Mouse (Mus musculus) myocyte (in vitro differentiated cells): ENCODE results near the gene Celf2.

ENCODE experiments used
- MAX ChIP-seq: IDR thresholded peaks from one replicate; pipeline ENCODE4 v1.6.1; 2011; ENCODE audit warnings: low read depth, mild to moderate bottlenecking, control low read depth
- MYOD1 ChIP-seq, 3 experiments: IDR thresholded peaks; one replicate each; pipeline ENCODE4 v1.6.1; 2011; ENCODE audit warnings: control low read depth in 2 of 3, low read depth in 2 of 3, mild to moderate bottlenecking in 2 of 3, moderate library complexity in 1 of 3; ENCODE audit not compliant: insufficient read length in 2 of 3, control insufficient read depth in 1 of 3
- POLR2A ChIP-seq: IDR thresholded peaks from one replicate; pipeline ENCODE4 v1.6.1; 2011; ENCODE audit warnings: low read depth, mild to moderate bottlenecking, control low read depth, moderate library complexity; ENCODE audit not compliant: insufficient read length
- POLR2AphosphoS2 ChIP-seq: IDR thresholded peaks from one replicate; pipeline ENCODE4 v1.6.1; 2011; ENCODE audit warnings: low read depth, control low read depth; ENCODE audit not compliant: insufficient read length
- SRF ChIP-seq: IDR thresholded peaks from one replicate; pipeline ENCODE4 v1.6.1; 2011; ENCODE audit warnings: low read depth; ENCODE audit not compliant: control insufficient read depth, insufficient read length
- TCF3 ChIP-seq: IDR thresholded peaks from one replicate; pipeline ENCODE4 v1.6.1; 2011; ENCODE audit warnings: low read depth, control low read depth; ENCODE audit not compliant: insufficient read length
- USF1 ChIP-seq: IDR thresholded peaks from one replicate; pipeline ENCODE4 v1.6.1; 2011; ENCODE audit warnings: low read depth, mild to moderate bottlenecking, control low read depth, moderate library complexity

DNA sequence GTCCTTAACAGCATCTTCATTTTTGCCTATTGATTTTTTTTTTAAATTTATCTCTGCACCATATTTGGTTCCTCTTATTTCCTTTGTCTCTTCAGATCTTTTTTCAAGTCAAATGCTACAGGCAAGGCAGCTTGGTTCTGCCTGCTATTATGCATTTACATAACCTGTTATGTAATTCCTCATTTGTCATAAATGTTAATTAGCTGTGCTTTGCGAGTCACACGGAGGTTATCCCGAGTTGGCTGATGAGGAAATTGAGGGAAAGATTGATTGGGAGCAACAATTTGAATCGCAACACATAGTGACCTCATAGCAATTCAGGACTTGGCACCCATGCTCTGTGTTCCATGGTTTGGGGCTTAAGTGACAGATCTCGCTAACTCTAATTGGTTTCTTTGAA is 158.1 kb downstream of the Celf2 start:
- no peak for TF ChIP-seq USF1
- TF ChIP-seq POLR2AphosphoS2, result no peak
- no peak for TF ChIP-seq POLR2A
- no peak for TF ChIP-seq SRF
- TF ChIP-seq MAX, result no peak
- TF ChIP-seq MYOD1 (IDR thresholded peaks at IDR 0.05; ENCODE audit: control insufficient read depth in 1 of 3, insufficient read length in 2 of 3, low read depth in 2 of 3), result no peak
- TF ChIP-seq TCF3, result no peak
